11 mouse cellular contexts compared by ENCODE assay signal in genomic region chr7:63934530-63934929, GRCm38 (mm10). TPM values are rescaled to one million over a fixed set of nuclear protein-coding genes. Genes with fewer than 3 reads are reported as not detected.
DNase-seq lines count a peak whose midpoint lies in the region; ATAC-seq and TF ChIP-seq lines count a peak whose summit lies in the region.
"Had no signal": no experiment of that assay in that cellular context is flagged by ENCODE, and none has a peak within 500 bp of the region (broad histone marks: within the 10 kb centered on the region; RNA-seq: fewer than 3 reads in every experiment).

No protein-coding gene starts in this region.

- H3K36me3 ChIP-seq in forebrain, embryonic 13.5 days (ENCODE audit: poor library complexity, severe bottlenecking) = no peaks in the 10 kb centered on the region
- no peaks in the 10 kb centered on the region for H3K36me3 ChIP-seq in forebrain, embryonic 10.5 days (replicated peaks)
- H3K36me3 ChIP-seq in E14TG2a.4 (ENCODE audit: insufficient read depth, low read length) = peaks cover 15% of the 10 kb centered on the region
- no peaks in the 10 kb centered on the region for H3K36me3 ChIP-seq in forebrain, embryonic 14.5 days (ENCODE audit: control insufficient read depth, insufficient read depth, low read length)
- no peaks in the 10 kb centered on the region for H3K36me3 ChIP-seq in liver, embryonic 12.5 days

- no peaks in the 10 kb centered on the region for H3K27me3 ChIP-seq in forebrain, embryonic 13.5 days
- no peaks in the 10 kb centered on the region for H3K27me3 ChIP-seq in forebrain, embryonic 10.5 days (ENCODE audit: poor library complexity, severe bottlenecking)
- no peaks in the 10 kb centered on the region for H3K27me3 ChIP-seq in E14TG2a.4 (ENCODE audit: insufficient read depth, low read length)
- H3K27me3 ChIP-seq in forebrain, embryonic 14.5 days (replicated peaks; ENCODE audit: control insufficient read depth, insufficient read depth, low read length) = no peaks in the 10 kb centered on the region
- no peaks in the 10 kb centered on the region for H3K27me3 ChIP-seq in liver, embryonic 12.5 days (replicated peaks)
- H3K27me3 ChIP-seq: CH12.LX had no signal

- peak overlapping the region; percentile 93 for H3K4me2 ChIP-seq in forebrain, embryonic 13.5 days
- H3K4me2 ChIP-seq in forebrain, embryonic 14.5 days (ENCODE audit: low read length) = peak overlapping the region; percentile 96
- H3K4me2 ChIP-seq in liver, embryonic 12.5 days = peak overlapping the region; percentile 100

- no peak for ATAC-seq in forebrain, embryonic 13.5 days
- no peak for ATAC-seq in forebrain, embryonic 14.5 days
- ATAC-seq in liver, embryonic 12.5 days = no peak

- WGBS in forebrain, embryonic 13.5 days = 89% methylated on average over 1 of the region's 1 CpGs
- WGBS in forebrain, embryonic 10.5 days = 64% methylated on average over 1 of the region's 1 CpGs
- WGBS in forebrain, embryonic 14.5 days = 68% methylated on average over 1 of the region's 1 CpGs
- WGBS in liver, embryonic 12.5 days (ENCODE audit: insufficient replicate concordance) = 30% methylated on average over 1 of the region's 1 CpGs

- DNase-seq in forebrain, embryonic 10.5 days (ENCODE audit: extremely low spot score, low spot score) = no peak
- no peak for DNase-seq in forebrain, embryonic 14.5 days (ENCODE audit: low spot score)
- DNase-seq in frontal cortex, postnatal 10 days (ENCODE audit: low spot score in 2 of 2) = no peak
- DNase-seq in left cerebral cortex, postnatal 14 days (ENCODE audit: low spot score in 2 of 2) = no peak
- DNase-seq in left cerebral cortex, adult 18-20 months (ENCODE audit: low spot score in 2 of 2) = no peak

- H3K9me3 ChIP-seq in forebrain, embryonic 13.5 days (replicated peaks) = no peaks in the 10 kb centered on the region
- H3K9me3 ChIP-seq in forebrain, embryonic 10.5 days = no peaks in the 10 kb centered on the region
- H3K9me3 ChIP-seq in E14TG2a.4 (ENCODE audit: low read length) = no peaks in the 10 kb centered on the region
- no peaks in the 10 kb centered on the region for H3K9me3 ChIP-seq in forebrain, embryonic 14.5 days (replicated peaks; ENCODE audit: control insufficient read depth, low read length)
- H3K9me3 ChIP-seq in liver, embryonic 12.5 days (replicated peaks) = no peaks in the 10 kb centered on the region

- 0 out of 2 replicates have a peak overlapping the region, but pooled peaks have one; percentile 27 for H3K9ac ChIP-seq in forebrain, embryonic 13.5 days
- H3K9ac ChIP-seq in forebrain, embryonic 14.5 days (ENCODE audit: low read length) = peak overlapping the region; percentile 95; the same call in 1 of the 2 replicates
- peak overlapping the region; percentile 29; the same call in 1 of the 2 replicates for H3K9ac ChIP-seq in liver, embryonic 12.5 days

- H3K4me1 ChIP-seq in forebrain, embryonic 13.5 days = peaks cover 33% of the 10 kb centered on the region
- peaks cover 42% of the 10 kb centered on the region for H3K4me1 ChIP-seq in forebrain, embryonic 10.5 days
- H3K4me1 ChIP-seq in E14TG2a.4 (replicated peaks; ENCODE audit: low read depth, low read length) = peaks cover 63% of the 10 kb centered on the region
- H3K4me1 ChIP-seq in forebrain, embryonic 14.5 days (ENCODE audit: control insufficient read depth, insufficient read depth, low read length) = peaks cover 17% of the 10 kb centered on the region
- peaks cover 81% of the 10 kb centered on the region for H3K4me1 ChIP-seq in liver, embryonic 12.5 days

- no peak for TF ChIP-seq CTCF in E14TG2a.4 (conservative IDR thresholded peaks at IDR 0.05; ENCODE audit: low read length)

- no peak overlapping the region for H3K27ac ChIP-seq in forebrain, embryonic 13.5 days
- no peak overlapping the region for H3K27ac ChIP-seq in forebrain, embryonic 10.5 days
- H3K27ac ChIP-seq in forebrain, embryonic 14.5 days (ENCODE audit: low read depth, low read length) = no peak overlapping the region
- peak overlapping the region; percentile 82 for H3K27ac ChIP-seq in liver, embryonic 12.5 days

- intact Hi-C loops in left cerebral cortex, postnatal 14 days (cut with DNase I) = no loop called here

- H3K4me3 ChIP-seq in forebrain, embryonic 13.5 days = no peak overlapping the region
- no peak overlapping the region for H3K4me3 ChIP-seq in forebrain, embryonic 10.5 days
- H3K4me3 ChIP-seq in E14TG2a.4 (replicated peaks; ENCODE audit: low read length) = peak overlapping the region; percentile 93
- H3K4me3 ChIP-seq in forebrain, embryonic 14.5 days (ENCODE audit: low read depth, low read length) = no peak overlapping the region
- H3K4me3 ChIP-seq in liver, embryonic 12.5 days = 0 out of 2 replicates have a peak overlapping the region, but pooled peaks have one; percentile 75

RNA-seq across cellular contexts. Expression of gene Klf13, which starts 4.2 kb away (rescaled TPM):
- polyA plus RNA-seq in forebrain, embryonic 13.5 days (2015; fragmentation: Nextera tagmentation; extraction: Ambion mirVana) = 30.4 and 33.5 TPM in 2 replicates
- polyA plus RNA-seq in forebrain, embryonic 10.5 days (2016; fragmentation: Nextera tagmentation; extraction: Ambion mirVana) = 23.1 and 23.8 TPM in 2 replicates
- 28.2 and 33.2 TPM in 2 replicates for polyA plus RNA-seq in forebrain, embryonic 14.5 days (2014; fragmentation: Nextera tagmentation; extraction: Ambion mirVana)
- 17.7 and 20.8 TPM in 2 replicates for polyA plus RNA-seq in liver, embryonic 12.5 days (2016; fragmentation: Nextera tagmentation; extraction: Ambion mirVana)
- 100 to 1,000 TPM; 168 to 175 TPM for total RNA-seq in left cerebral cortex, postnatal 14 days (2021)
- total RNA-seq in left cerebral cortex, adult 18-20 months (2021) = 100 to 1,000 TPM; 145 to 159 TPM

RNA-seq across cellular contexts. Expression of gene E030018B13Rik, which starts 17.9 kb away (rescaled TPM):
- polyA plus RNA-seq in forebrain, embryonic 13.5 days (2015; fragmentation: Nextera tagmentation; extraction: Ambion mirVana) = 0.22 TPM in 1 of 2 replicates, not detected in the other
- 0.21 TPM in 1 of 2 replicates, not detected in the other for polyA plus RNA-seq in forebrain, embryonic 10.5 days (2016; fragmentation: Nextera tagmentation; extraction: Ambion mirVana)
- not detected in 2 replicates for polyA plus RNA-seq in forebrain, embryonic 14.5 days (2014; fragmentation: Nextera tagmentation; extraction: Ambion mirVana)
- polyA plus RNA-seq in liver, embryonic 12.5 days (2016; fragmentation: Nextera tagmentation; extraction: Ambion mirVana) = not detected in 2 replicates
- total RNA-seq in left cerebral cortex, postnatal 14 days (2021) = not detected
- total RNA-seq in left cerebral cortex, adult 18-20 months (2021) = not detected
- total RNA-seq: CH12.LX had no signal
- polyA plus RNA-seq: brain, embryonic 14.5 days; limb, embryonic 14.5 days had no signal

Comparison
In these comparisons a context has a peak if more than half of its experiments do, and no peak if none do; other contexts are left out.
1. H3K4me3 ChIP-seq: peak in E14TG2a.4 (single experiment) and liver, embryonic 12.5 days (single experiment); none in forebrain, embryonic 13.5 days (single experiment), forebrain, embryonic 10.5 days (single experiment) and forebrain, embryonic 14.5 days (single experiment).
2. H3K9ac ChIP-seq: peak in every context shown above with its lines; median percentile 95 in forebrain, embryonic 14.5 days; 29 in liver, embryonic 12.5 days; 27 in forebrain, embryonic 13.5 days.
3. Peak in every context shown above with its lines, with median percentiles within 50 percentile points of each other: H3K4me2 ChIP-seq.